In genomic region chr19:32903454-32904108, GRCm38 (mm10) we compare ENCODE assay signal across 7 mouse cellular contexts.
A peak's percentile ranks its signal among the peaks of the same experiment; 100 is the strongest.
DNase-seq lines count a peak whose midpoint lies in the region; ATAC-seq lines count a peak whose summit lies in the region.

No protein-coding gene starts in this region.

- ATAC-seq in limb, embryonic 13.5 days (ENCODE audit: low FRiP score, low read depth), result peak; percentile 75; the same call in 1 of the 2 replicates

- peak; percentile 32 for DNase-seq in ovary, postnatal 14 days (ENCODE audit: low spot score)
- no peak for DNase-seq in ovary, postnatal 10 days (ENCODE audit: low spot score)
- DNase-seq in c-Kit-positive CD71-negative TER-119-negative erythroid progenitor cells, embryonic 14.5 days (ENCODE audit: low read depth), result peak; percentile 53
- peak; percentile 61 for DNase-seq in skeletal muscle tissue, adult 2 months (ENCODE audit: low read depth, low spot score)
- no peak for DNase-seq in left cerebral cortex, adult 11 months (ENCODE audit: low spot score)
- DNase-seq in layer of hippocampus, adult 11-12 months (ENCODE audit: low spot score), result no peak

- no peaks in the 10 kb centered on the region for H3K36me3 ChIP-seq in limb, embryonic 13.5 days

- H3K27ac ChIP-seq in limb, embryonic 13.5 days, result no peak overlapping the region

- H3K9ac ChIP-seq in limb, embryonic 13.5 days, result no peak overlapping the region

- peaks cover 29% of the 10 kb centered on the region for H3K4me1 ChIP-seq in limb, embryonic 13.5 days

- no peaks in the 10 kb centered on the region for H3K9me3 ChIP-seq in limb, embryonic 13.5 days

- H3K4me3 ChIP-seq in limb, embryonic 13.5 days, result no peak overlapping the region

- 28% methylated on average over 7 of the region's 7 CpGs for WGBS in limb, embryonic 13.5 days

- peak overlapping the region; percentile 23; the same call in 1 of the 2 replicates for H3K4me2 ChIP-seq in limb, embryonic 13.5 days (replicated peaks)

- H3K27me3 ChIP-seq in limb, embryonic 13.5 days, result 0 out of 2 replicates have a peak, but pooled peaks cover 3% of the 10 kb centered on the region

Comparison
In these comparisons a context has a peak if more than half of its experiments do, and no peak if none do; other contexts are left out.
1. DNase-seq: peak in ovary, postnatal 14 days (single experiment), c-Kit-positive CD71-negative TER-119-negative erythroid progenitor cells, embryonic 14.5 days (single experiment) and skeletal muscle tissue, adult 2 months (single experiment); none in ovary, postnatal 10 days (single experiment), left cerebral cortex, adult 11 months (single experiment) and layer of hippocampus, adult 11-12 months (single experiment).